Mouse (Mus musculus): Measurements from ENCODE around the gene Gtf2e1. TPM values are rescaled to one million over a fixed set of nuclear protein-coding genes. Genes with fewer than 3 reads are reported as not detected.

The Gtf2e1 gene
- polyA plus RNA-seq, 1 experiment from 2014 or later: 43.9 TPM

DNA sequence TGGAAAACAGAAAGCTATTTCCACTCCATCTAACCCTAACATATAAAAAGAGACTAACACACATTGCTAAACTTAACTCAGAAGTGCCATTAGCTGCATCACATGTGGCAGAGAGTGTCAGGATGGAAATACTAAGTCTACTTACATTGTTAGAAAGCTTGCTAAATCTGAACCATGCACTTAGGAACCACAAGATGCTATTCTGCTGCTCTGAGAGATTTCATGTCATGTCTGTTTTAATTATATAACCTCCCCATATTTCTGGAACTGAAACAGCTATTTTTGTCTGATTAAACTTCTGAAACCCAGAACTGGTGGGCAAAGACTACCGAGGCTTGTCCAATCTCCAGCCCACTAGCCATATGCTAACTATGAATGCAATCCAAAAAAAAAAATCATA is 7.5 kb downstream of the Gtf2e1 start:
- Histone ChIP-seq H3K36me3 (ENCODE audit: control insufficient read depth, insufficient read depth, low read length) (peaks cover 26% of the 10 kb centered on the region), H3K27me3 (replicated peaks; ENCODE audit: control insufficient read depth, insufficient read depth, low read length) (no peaks in the 10 kb centered on the region), H3K4me2 (ENCODE audit: low read length) (no peak overlapping the region), H3K9ac (ENCODE audit: low read length) (no peak overlapping the region), H3K9me3 (replicated peaks; ENCODE audit: control insufficient read depth, low read length) (no peaks in the 10 kb centered on the region), H3K4me3 (ENCODE audit: low read depth, low read length) (no peak overlapping the region), H3K4me1 (ENCODE audit: control insufficient read depth, insufficient read depth, low read length) (no peaks in the 10 kb centered on the region), H3K27ac (ENCODE audit: low read depth, low read length) (no peak overlapping the region)
- ATAC-seq: no peak
- no peak for DNase-seq (ENCODE audit: low spot score)
- WGBS: 100% methylated on average over 1 of the region's 1 CpGs

GRCm38 (mm10) chr16:37530170-37530569 is 9.4 kb downstream of the Gtf2e1 start:
- Histone ChIP-seq H3K36me3 (ENCODE audit: control insufficient read depth, insufficient read depth, low read length) (peaks cover 21% of the 10 kb centered on the region), H3K4me3 (ENCODE audit: low read depth, low read length) (no peak overlapping the region), H3K4me1 (ENCODE audit: control insufficient read depth, insufficient read depth, low read length) (no peaks in the 10 kb centered on the region), H3K27ac (ENCODE audit: low read depth, low read length) (no peak overlapping the region), H3K4me2 (ENCODE audit: low read length) (no peak overlapping the region), H3K27me3 (replicated peaks; ENCODE audit: control insufficient read depth, insufficient read depth, low read length) (no peaks in the 10 kb centered on the region), H3K9me3 (replicated peaks; ENCODE audit: control insufficient read depth, low read length) (no peaks in the 10 kb centered on the region), H3K9ac (ENCODE audit: low read length) (no peak overlapping the region)
- ATAC-seq (no peak), DNase-seq (ENCODE audit: low spot score) (no peak)
- WGBS: 90% methylated on average over 6 of the region's 6 CpGs

DNA sequence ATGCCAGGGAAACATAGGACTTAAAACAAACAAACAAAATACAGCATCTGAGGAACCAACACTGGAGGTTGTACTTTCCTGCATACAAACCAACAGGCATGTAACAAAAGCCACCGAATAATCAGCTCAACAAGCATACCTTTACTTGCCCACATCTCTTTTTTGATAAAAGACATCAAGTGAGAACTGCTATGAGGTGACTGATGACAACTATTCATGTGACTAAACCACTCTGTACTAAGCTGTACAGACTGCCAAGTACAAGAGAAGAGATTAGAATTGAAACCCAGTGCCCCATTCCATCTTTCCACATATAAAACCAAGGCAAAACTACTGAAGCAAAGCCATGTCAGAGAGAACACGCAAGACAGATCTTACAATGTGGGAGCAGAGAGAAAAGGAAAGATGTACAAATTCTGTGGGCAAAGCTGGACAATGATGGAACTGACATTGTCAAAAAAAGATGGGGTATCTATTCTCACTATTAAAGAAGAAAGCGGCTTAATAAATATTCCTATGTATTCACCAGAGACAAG is 12.8 kb downstream of the Gtf2e1 start:
- H3K27me3 ChIP-seq (replicated peaks; ENCODE audit: control insufficient read depth, insufficient read depth, low read length): no peaks in the 10 kb centered on the region
- H3K36me3 ChIP-seq (ENCODE audit: control insufficient read depth, insufficient read depth, low read length): peaks cover 22% of the 10 kb centered on the region
- WGBS: 93% methylated on average over 3 of the region's 3 CpGs
- H3K4me1 ChIP-seq (ENCODE audit: control insufficient read depth, insufficient read depth, low read length): no peaks in the 10 kb centered on the region
- ATAC-seq (no peak), DNase-seq (ENCODE audit: low spot score) (no peak)
- no peak overlapping the region for H3K27ac ChIP-seq (ENCODE audit: low read depth, low read length)
- H3K9ac ChIP-seq (ENCODE audit: low read length): no peak overlapping the region
- no peak overlapping the region for H3K4me2 ChIP-seq (ENCODE audit: low read length)
- H3K9me3 ChIP-seq (replicated peaks; ENCODE audit: control insufficient read depth, low read length): 0 out of 2 replicates have a peak, but pooled peaks cover 2% of the 10 kb centered on the region
- H3K4me3 ChIP-seq (ENCODE audit: low read depth, low read length): no peak overlapping the region

GRCm38 (mm10) chr16:37525121-37525520 is 14.5 kb downstream of the Gtf2e1 start:
- H3K27ac ChIP-seq (ENCODE audit: low read depth, low read length): no peak overlapping the region
- ATAC-seq (no peak), DNase-seq (ENCODE audit: low spot score) (no peak)
- 96% methylated on average over 2 of the region's 2 CpGs for WGBS
- no peak overlapping the region for H3K4me3 ChIP-seq (ENCODE audit: low read depth, low read length)
- no peak overlapping the region for H3K4me2 ChIP-seq (ENCODE audit: low read length)
- no peaks in the 10 kb centered on the region for H3K4me1 ChIP-seq (ENCODE audit: control insufficient read depth, insufficient read depth, low read length)
- peaks cover 28% of the 10 kb centered on the region for H3K36me3 ChIP-seq (ENCODE audit: control insufficient read depth, insufficient read depth, low read length)
- 0 out of 2 replicates have a peak, but pooled peaks cover 2% of the 10 kb centered on the region for H3K9me3 ChIP-seq (replicated peaks; ENCODE audit: control insufficient read depth, low read length)
- no peak overlapping the region for H3K9ac ChIP-seq (ENCODE audit: low read length)
- no peaks in the 10 kb centered on the region for H3K27me3 ChIP-seq (replicated peaks; ENCODE audit: control insufficient read depth, insufficient read depth, low read length)

GRCm38 (mm10) chr16:37522100-37522697 is 17.4 kb downstream of the Gtf2e1 start:
- H3K27me3 ChIP-seq (replicated peaks; ENCODE audit: control insufficient read depth, insufficient read depth, low read length): no peaks in the 10 kb centered on the region
- WGBS: 96% methylated on average over 7 of the region's 7 CpGs
- H3K9ac ChIP-seq (ENCODE audit: low read length): no peak overlapping the region
- ATAC-seq (no peak), DNase-seq (ENCODE audit: low spot score) (no peak)
- no peaks in the 10 kb centered on the region for H3K4me1 ChIP-seq (ENCODE audit: control insufficient read depth, insufficient read depth, low read length)
- H3K4me3 ChIP-seq (ENCODE audit: low read depth, low read length): no peak overlapping the region
- 0 out of 2 replicates have a peak, but pooled peaks cover 2% of the 10 kb centered on the region for H3K9me3 ChIP-seq (replicated peaks; ENCODE audit: control insufficient read depth, low read length)
- H3K27ac ChIP-seq (ENCODE audit: low read depth, low read length): no peak overlapping the region
- H3K4me2 ChIP-seq (ENCODE audit: low read length): no peak overlapping the region
- peaks cover 38% of the 10 kb centered on the region for H3K36me3 ChIP-seq (ENCODE audit: control insufficient read depth, insufficient read depth, low read length)

DNA sequence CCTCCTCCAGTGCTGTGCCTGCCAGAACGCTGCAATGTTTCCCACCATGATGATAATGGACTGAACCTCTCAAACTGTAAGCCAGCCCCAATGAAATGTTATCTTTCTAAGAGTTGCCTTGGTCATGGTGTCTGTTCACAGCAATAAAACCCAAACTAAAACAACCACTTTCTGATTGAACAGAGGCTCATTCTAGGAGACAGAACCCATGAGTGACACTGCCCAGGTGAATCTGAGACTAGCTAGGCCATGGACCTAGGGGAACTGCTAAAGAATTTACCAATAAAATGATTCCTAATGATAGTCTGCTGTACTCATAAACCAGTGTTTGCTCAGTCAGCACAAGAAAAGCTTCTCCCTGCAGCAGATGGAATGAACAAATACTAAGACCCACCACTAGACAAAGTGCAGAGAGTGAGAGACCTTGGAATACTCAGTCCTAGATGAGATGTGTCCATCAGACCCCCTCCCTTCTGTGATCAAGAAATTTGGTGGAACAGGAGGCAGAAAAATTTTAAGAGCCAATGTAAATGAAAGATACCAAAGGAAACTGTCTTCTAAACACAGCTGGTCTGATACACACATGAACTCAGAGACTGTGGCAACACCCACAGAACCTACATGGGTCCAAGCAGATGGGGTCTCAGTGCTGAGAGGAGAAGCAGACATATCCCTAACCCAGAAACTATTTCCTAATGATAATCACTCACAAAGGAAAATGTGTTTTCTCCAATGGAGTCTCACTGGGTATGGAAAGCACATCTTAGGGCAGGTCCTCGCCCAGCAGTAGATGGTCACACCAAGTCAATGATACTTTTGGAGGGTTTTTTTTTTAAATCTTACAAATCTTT is 19.2 kb downstream of the Gtf2e1 start:
- no peak for ATAC-seq
- H3K27ac ChIP-seq (ENCODE audit: low read depth, low read length): no peak overlapping the region
- H3K4me3 ChIP-seq (ENCODE audit: low read depth, low read length): no peak overlapping the region
- H3K4me1 ChIP-seq (ENCODE audit: control insufficient read depth, insufficient read depth, low read length): no peaks in the 10 kb centered on the region
- H3K9ac ChIP-seq (ENCODE audit: low read length): no peak overlapping the region
- no peak for DNase-seq (ENCODE audit: low spot score)
- 0 out of 2 replicates have a peak, but pooled peaks cover 2% of the 10 kb centered on the region for H3K9me3 ChIP-seq (replicated peaks; ENCODE audit: control insufficient read depth, low read length)
- peaks cover 47% of the 10 kb centered on the region for H3K36me3 ChIP-seq (ENCODE audit: control insufficient read depth, insufficient read depth, low read length)
- H3K27me3 ChIP-seq (replicated peaks; ENCODE audit: control insufficient read depth, insufficient read depth, low read length): no peaks in the 10 kb centered on the region
- H3K4me2 ChIP-seq (ENCODE audit: low read length): no peak overlapping the region
- 93% methylated on average over 2 of the region's 2 CpGs for WGBS

DNA sequence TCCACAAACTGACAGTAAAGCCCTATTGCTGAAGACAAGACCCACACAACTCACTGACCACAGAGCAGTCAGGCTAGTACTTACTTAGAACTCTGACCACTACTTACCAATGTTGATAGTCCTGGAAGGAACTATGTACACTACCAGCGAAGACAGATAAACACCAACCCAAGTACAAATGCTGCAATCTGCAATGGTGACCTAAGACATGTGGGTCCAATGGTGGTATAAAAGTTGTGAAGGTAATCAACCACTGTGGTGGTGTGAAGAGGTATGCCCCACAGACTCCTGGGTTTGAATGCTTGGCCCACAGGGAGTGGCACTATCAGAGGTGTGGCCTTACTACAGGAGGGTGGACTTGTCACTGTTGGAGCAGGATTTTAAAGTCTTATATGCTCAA is 19.9 kb downstream of the Gtf2e1 start:
- H3K27ac ChIP-seq (ENCODE audit: low read depth, low read length): no peak overlapping the region
- no peaks in the 10 kb centered on the region for H3K4me1 ChIP-seq (ENCODE audit: control insufficient read depth, insufficient read depth, low read length)
- H3K4me3 ChIP-seq (ENCODE audit: low read depth, low read length): no peak overlapping the region
- H3K4me2 ChIP-seq (ENCODE audit: low read length): no peak overlapping the region
- WGBS: 97% methylated on average over 1 of the region's 1 CpGs
- no peaks in the 10 kb centered on the region for H3K27me3 ChIP-seq (replicated peaks; ENCODE audit: control insufficient read depth, insufficient read depth, low read length)
- no peak overlapping the region for H3K9ac ChIP-seq (ENCODE audit: low read length)
- H3K9me3 ChIP-seq (replicated peaks; ENCODE audit: control insufficient read depth, low read length): 0 out of 2 replicates have a peak, but pooled peaks cover 2% of the 10 kb centered on the region
- peaks cover 53% of the 10 kb centered on the region for H3K36me3 ChIP-seq (ENCODE audit: control insufficient read depth, insufficient read depth, low read length)
- ATAC-seq: no peak
- DNase-seq (ENCODE audit: low spot score): no peak

DNA sequence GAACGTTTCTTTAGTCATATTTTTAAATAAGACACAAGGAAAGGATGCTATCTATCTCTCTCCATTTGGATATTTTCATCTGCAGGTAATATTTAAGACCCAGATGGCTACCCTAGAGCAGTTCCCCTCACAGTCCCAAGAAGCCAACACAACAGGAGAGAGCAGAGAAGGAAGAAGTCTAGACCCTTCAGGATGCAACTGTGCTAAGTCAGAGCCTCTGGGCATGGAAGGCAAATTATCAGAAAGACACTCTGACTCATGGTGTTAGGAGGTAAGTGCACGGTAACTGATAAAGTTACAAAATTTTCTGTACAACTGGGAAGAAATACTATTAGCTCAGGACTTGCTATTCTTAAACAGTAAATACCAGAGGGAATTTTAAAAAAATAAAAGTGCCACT is 20.9 kb downstream of the Gtf2e1 start:
- WGBS: 90% methylated on average over 2 of the region's 2 CpGs
- peaks cover 57% of the 10 kb centered on the region for H3K36me3 ChIP-seq (ENCODE audit: control insufficient read depth, insufficient read depth, low read length)
- H3K27me3 ChIP-seq (replicated peaks; ENCODE audit: control insufficient read depth, insufficient read depth, low read length): no peaks in the 10 kb centered on the region

More for the DNA sequence above, 20.9 kb downstream of the Gtf2e1 start:
- Histone ChIP-seq H3K27ac (ENCODE audit: low read depth, low read length) (no peak overlapping the region), H3K4me1 (ENCODE audit: control insufficient read depth, insufficient read depth, low read length) (no peaks in the 10 kb centered on the region), H3K9me3 (replicated peaks; ENCODE audit: control insufficient read depth, low read length) (0 out of 2 replicates have a peak, but pooled peaks cover 2% of the 10 kb centered on the region), H3K4me3 (ENCODE audit: low read depth, low read length) (no peak overlapping the region), H3K9ac (ENCODE audit: low read length) (no peak overlapping the region), H3K4me2 (ENCODE audit: low read length) (no peak overlapping the region)
- DNase-seq (ENCODE audit: low spot score): no peak
- ATAC-seq: no peak
